Mouse (Mus musculus) G1E (cell line): ENCODE results near the gene 4921507P07Rik. TPM values are rescaled to one million over a fixed set of nuclear protein-coding genes. Genes with fewer than 3 reads are reported as not detected.

ENCODE experiments used
- ATAC-seq: 2 replicates; pipeline ENCODE4 v1.8.0; 2016; ENCODE audit warnings: mild to moderate bottlenecking; ENCODE audit not compliant: insufficient number of reproducible peaks, poor library complexity, low FRiP score, severe bottlenecking; ENCODE audit errors: extremely low read depth
- DNase-seq: peaks from one replicate; pipeline ENCODE4 v3.0.0; 2012; ENCODE audit warnings: low spot score
- H3K27me3 ChIP-seq: 2 replicates; pipeline ENCODE4 v1.6.1; 2012; ENCODE audit warnings: mild to moderate bottlenecking, low read length, inconsistent platforms; ENCODE audit not compliant: insufficient read depth
- H3K36me3 ChIP-seq: replicated peaks from 2 replicates; pipeline ENCODE3; 2012; ENCODE audit warnings: mild to moderate bottlenecking, inconsistent platforms
- H3K4me1 ChIP-seq: 2 replicates; pipeline ENCODE4 v1.6.1; 2012; ENCODE audit warnings: low read depth, low read length, inconsistent platforms, mixed read lengths; ENCODE audit not compliant: insufficient read depth
- H3K4me3 ChIP-seq: 2 replicates; pipeline ENCODE4 v1.5.1; 2012; ENCODE audit warnings: low read depth, mild to moderate bottlenecking, inconsistent platforms, low read length, moderate library complexity, mixed read lengths
- H3K9me3 ChIP-seq: replicated peaks from 2 replicates; pipeline ENCODE4 v1.6.1; 2012; ENCODE audit warnings: inconsistent platforms
- CTCF ChIP-seq: IDR thresholded peaks from 2 replicates; pipeline ENCODE4 v1.5.1; 2012; ENCODE audit warnings: low read depth, low read length, inconsistent platforms, mixed read lengths
- GATA1 ChIP-seq: IDR thresholded peaks from 2 replicates; pipeline ENCODE4 v1.6.1; 2012; ENCODE audit warnings: borderline replicate concordance, low read length, inconsistent platforms, mixed read lengths
- GATA2 ChIP-seq: IDR thresholded peaks from 2 replicates; pipeline ENCODE4 v1.6.1; 2012; ENCODE audit warnings: low read depth, low read length, inconsistent platforms, borderline replicate concordance
- POLR2AphosphoS5 ChIP-seq: IDR thresholded peaks from 2 replicates; pipeline ENCODE4 v1.6.1; 2012; ENCODE audit warnings: low read depth, low read length, inconsistent platforms; ENCODE audit not compliant: insufficient replicate concordance
- TAL1 ChIP-seq: conservative IDR thresholded peaks from 2 replicates; pipeline ENCODE4 v1.6.1; 2012; ENCODE audit warnings: low read depth, low read length, inconsistent platforms, mixed read lengths
- polyA plus RNA-seq: library from polyadenylated mRNA; stranded (reverse); fragments of >175 nt; gene quantifications from 2 replicates; pipeline ENCODE4 v1.2.3, GENCODE M21; 2012
- total RNA-seq, 2 experiments: library from RNA; stranded (forward) in 1 of 2; stranded (reverse) in 1 of 2; fragments of 200-1000 nt in 1 of 2; fragments of >200 nt in 1 of 2; fragmentation: Nextera tagmentation in 1 of 2; gene quantifications; 2 replicates each; pipeline ENCODE4 v1.2.3; 2014 to 2017

The 4921507P07Rik gene
- total and polyA plus RNA-seq, 3 experiments = 0.05 TPM; not detected in 2

DNA sequence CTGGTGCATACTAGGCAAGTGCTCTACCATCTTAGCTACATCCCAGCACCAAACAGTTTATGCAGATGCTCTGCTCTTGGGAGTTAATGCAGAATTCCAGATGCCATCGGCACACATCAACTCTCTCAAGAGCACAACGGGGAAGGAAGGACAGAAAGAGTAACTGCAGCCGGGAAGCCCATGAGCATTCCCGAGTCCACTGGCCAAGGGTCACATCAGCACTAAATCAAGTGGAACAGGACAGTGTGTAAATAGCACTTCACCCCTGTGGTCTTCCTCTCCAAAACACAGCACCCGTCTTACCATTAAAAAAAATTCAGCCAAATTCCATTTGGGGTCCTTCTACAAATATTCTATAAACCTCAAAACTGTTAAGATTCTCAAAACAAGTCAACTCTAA lies 10.1 kb downstream of the 4921507P07Rik start:
- peaks cover 10% of the 10 kb centered on the region for H3K27me3 ChIP-seq
- ATAC-seq = no peak
- no peak overlapping the region for H3K4me3 ChIP-seq
- H3K36me3 ChIP-seq = no peaks in the 10 kb centered on the region
- no peaks in the 10 kb centered on the region for H3K4me1 ChIP-seq
- no peak for TF ChIP-seq TAL1
- TF ChIP-seq CTCF = no peak
- TF ChIP-seq GATA1 = no peak
- TF ChIP-seq GATA2 = no peak
- no peak for TF ChIP-seq POLR2AphosphoS5
- no peak for DNase-seq
- H3K9me3 ChIP-seq = no peaks in the 10 kb centered on the region

DNA sequence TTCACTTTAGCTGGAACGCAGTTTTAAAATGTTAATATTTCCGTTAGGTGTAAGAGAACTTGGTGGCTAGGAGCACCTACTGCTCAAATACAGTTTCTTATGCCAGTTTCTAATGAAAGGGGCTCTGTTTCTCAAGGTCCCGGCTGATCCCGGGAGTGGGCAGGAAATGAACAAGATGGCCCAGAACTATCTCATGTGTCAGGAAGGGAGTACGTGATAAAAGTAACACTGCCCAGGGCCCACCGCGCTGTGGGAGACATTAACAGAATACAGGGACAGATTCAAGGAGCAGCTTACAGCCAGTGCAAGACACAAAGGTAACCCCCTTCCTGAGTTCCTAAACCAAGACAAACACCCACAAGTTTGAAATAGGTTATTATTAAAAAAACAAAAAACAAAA lies 10.7 kb downstream of the 4921507P07Rik start:
- no peaks in the 10 kb centered on the region for H3K4me1 ChIP-seq
- DNase-seq (no peak), ATAC-seq (no peak)
- H3K4me3 ChIP-seq = no peak overlapping the region
- no peaks in the 10 kb centered on the region for H3K36me3 ChIP-seq
- H3K27me3 ChIP-seq = peaks cover 12% of the 10 kb centered on the region
- no peak for TF ChIP-seq GATA1
- TF ChIP-seq GATA2 = no peak
- TF ChIP-seq TAL1 = no peak
- no peak for TF ChIP-seq POLR2AphosphoS5
- no peak for TF ChIP-seq CTCF
- H3K9me3 ChIP-seq = no peaks in the 10 kb centered on the region

- Histone ChIP-seq H3K36me3 (no peaks in the 10 kb centered on the region), H3K4me1 (0 out of 2 replicates have a peak, but pooled peaks cover 2% of the 10 kb centered on the region), H3K4me3 (no peak overlapping the region), H3K9me3 (no peaks in the 10 kb centered on the region), H3K27me3 (peaks cover 9% of the 10 kb centered on the region)
- ATAC-seq (no peak), DNase-seq (no peak)
- TF ChIP-seq GATA1 (no peak), GATA2 (no peak), POLR2AphosphoS5 (no peak), CTCF (no peak), TAL1 (no peak)
Observed at GRCm38 (mm10) chr6:50571661-50572060, 24.8 kb downstream of the 4921507P07Rik start.

DNA sequence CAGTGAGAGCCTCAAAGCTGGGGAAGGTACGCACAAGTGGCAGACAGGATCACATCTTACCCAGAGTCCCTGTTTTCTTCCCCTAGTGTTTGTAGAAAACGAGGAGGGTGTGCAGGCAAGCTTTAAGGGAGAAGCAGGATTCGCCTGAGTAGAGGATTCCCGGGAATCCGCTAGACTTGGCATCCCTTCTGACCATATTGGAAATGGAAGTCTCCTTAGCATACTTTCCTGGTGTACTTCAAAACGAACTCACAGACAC lies 29.5 kb downstream of the 4921507P07Rik start:
- peaks cover 23% of the 10 kb centered on the region for H3K36me3 ChIP-seq
- H3K4me3 ChIP-seq = peak overlapping the region; percentile 83
- ATAC-seq = no peak
- TF ChIP-seq CTCF = no peak
- TF ChIP-seq TAL1 = no peak
- no peak for TF ChIP-seq GATA2
- TF ChIP-seq POLR2AphosphoS5 = no peak
- no peak for TF ChIP-seq GATA1
- H3K9me3 ChIP-seq = no peaks in the 10 kb centered on the region
- peaks cover 7% of the 10 kb centered on the region; the same call in 1 of the 2 replicates for H3K4me1 ChIP-seq
- no peak for DNase-seq
- no peaks in the 10 kb centered on the region for H3K27me3 ChIP-seq

GRCm38 (mm10) chr6:50566141-50566996 lies 30.1 kb downstream of the 4921507P07Rik start, which contains the start of gene Cycs:
Cycs (minus strand) TSS chr6:50566538.
- peak; percentile 89 for DNase-seq
- TF ChIP-seq CTCF (no peak), GATA2 (no peak), GATA1 (no peak), TAL1 (no peak), POLR2AphosphoS5 (no peak)

DNA sequence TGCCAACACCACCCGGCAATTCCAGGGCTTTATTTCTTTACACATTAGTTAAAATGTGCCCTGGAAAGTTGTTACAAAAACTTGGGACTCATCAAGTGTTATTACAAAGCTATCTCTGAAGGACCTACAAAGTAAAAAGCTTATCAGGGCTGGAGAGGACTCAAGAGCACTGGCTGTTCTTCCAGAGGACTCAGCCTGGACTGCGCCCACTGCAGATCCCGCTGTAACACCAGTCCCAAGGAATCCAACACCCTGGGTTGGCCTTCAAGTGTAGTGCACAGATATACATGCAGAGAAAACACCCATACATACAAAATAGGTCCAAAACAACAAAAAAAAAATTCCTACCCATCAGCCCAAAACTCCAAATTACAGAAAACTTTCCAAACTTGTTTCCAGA lies 32.8 kb downstream of the 4921507P07Rik start:
- DNase-seq = no peak
- Histone ChIP-seq H3K4me3 (no peak overlapping the region), H3K27me3 (peaks cover 10% of the 10 kb centered on the region; the same call in 1 of the 2 replicates), H3K9me3 (no peaks in the 10 kb centered on the region), H3K36me3 (peaks cover 23% of the 10 kb centered on the region), H3K4me1 (peaks cover 7% of the 10 kb centered on the region; the same call in 1 of the 2 replicates)
- TF ChIP-seq GATA1 (no peak), TAL1 (no peak), POLR2AphosphoS5 (no peak), GATA2 (no peak), CTCF (no peak)
- no peak for ATAC-seq

More at GRCm38 (mm10) chr6:50566141-50566996, 30.1 kb downstream of the 4921507P07Rik start, which contains the start of gene Cycs:
- peaks cover 23% of the 10 kb centered on the region for H3K36me3 ChIP-seq
- ATAC-seq = peak; percentile 98
- peaks cover 7% of the 10 kb centered on the region; the same call in 1 of the 2 replicates for H3K4me1 ChIP-seq
- H3K9me3 ChIP-seq = no peaks in the 10 kb centered on the region
- peak within 1 kb of the TSS; percentile 83 for H3K4me3 ChIP-seq
- no peaks in the 10 kb centered on the region for H3K27me3 ChIP-seq

DNA sequence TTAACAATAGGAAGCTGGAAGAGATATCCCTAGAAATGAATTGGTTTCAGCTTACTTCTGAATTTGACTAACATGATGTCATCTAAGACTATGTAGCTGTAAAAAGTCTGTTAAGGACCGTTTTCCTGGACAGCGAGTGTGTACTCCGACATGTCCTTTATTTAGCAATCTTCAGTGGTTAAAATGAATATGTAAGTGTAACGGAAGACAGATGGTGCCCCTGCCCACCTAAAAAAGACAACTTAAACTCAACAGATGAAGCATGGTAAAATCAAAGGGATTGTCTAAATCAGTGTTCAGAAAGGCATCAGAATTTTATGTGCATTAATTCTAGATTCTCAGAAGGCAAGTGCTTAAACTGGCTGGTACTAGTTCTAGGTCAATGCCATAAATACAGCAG lies 34.0 kb downstream of the 4921507P07Rik start:
- H3K4me1 ChIP-seq = peaks cover 7% of the 10 kb centered on the region; the same call in 1 of the 2 replicates
- TF ChIP-seq CTCF (no peak), TAL1 (no peak), GATA2 (no peak), POLR2AphosphoS5 (no peak), GATA1 (no peak)
- H3K36me3 ChIP-seq = peaks cover 23% of the 10 kb centered on the region
- no peak for ATAC-seq
- H3K27me3 ChIP-seq = peaks cover 13% of the 10 kb centered on the region; the same call in 1 of the 2 replicates
- no peaks in the 10 kb centered on the region for H3K9me3 ChIP-seq
- no peak for DNase-seq
- H3K4me3 ChIP-seq = no peak overlapping the region
